In the genomic region with DNA sequence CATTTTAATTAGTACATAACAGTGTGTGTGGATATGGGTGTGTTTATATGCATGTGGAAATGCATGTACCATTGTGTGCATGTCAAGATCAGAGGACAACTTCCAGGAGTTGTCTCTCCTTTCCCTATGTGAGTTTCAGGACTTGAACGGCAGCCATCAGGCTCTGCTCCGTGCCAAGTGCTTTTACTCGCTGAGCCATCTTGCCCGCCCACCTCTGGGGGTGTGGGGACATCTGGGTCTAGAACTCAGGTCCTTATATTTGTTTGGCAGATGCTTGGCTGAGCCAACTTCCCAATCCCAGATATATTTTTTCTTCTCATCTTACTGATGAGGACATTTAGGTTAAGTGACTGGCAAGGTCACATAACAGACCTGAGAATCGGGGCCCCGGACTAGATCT, we compare ENCODE assay signal across 23 mouse cellular contexts. TPM values are rescaled to one million over a fixed set of nuclear protein-coding genes. Genes with fewer than 3 reads are reported as not detected.
A peak's percentile ranks its signal among the peaks of the same experiment; 100 is the strongest.
DNase-seq lines count a peak whose midpoint lies in the region; ATAC-seq lines count a peak whose summit lies in the region.
"Had no signal": no experiment of that assay in that cellular context is flagged by ENCODE, and none has a peak within 500 bp of the region (broad histone marks: within the 10 kb centered on the region; RNA-seq: fewer than 3 reads in every experiment).

No protein-coding gene starts in this region.

- peak; percentile 58 to 60 for DNase-seq in frontal cortex, postnatal 36 days (ENCODE audit: low spot score in 2 of 2)
- DNase-seq in frontal cortex, postnatal 14 days (ENCODE audit: low spot score in 2 of 2), result no peak
- DNase-seq in brain, adult 2 months (ENCODE audit: low read depth, low spot score), result peak; percentile 55
- DNase-seq in layer of hippocampus, postnatal 10 days (ENCODE audit: low spot score in 2 of 2), result peak; percentile 47 to 49
- peak; percentile 50 for DNase-seq in right cerebral cortex, postnatal 14 days
- DNase-seq in urinary bladder, adult 2 months (ENCODE audit: low spot score), result no peak
- no peak for DNase-seq in urinary bladder, adult 18-20 months (ENCODE audit: low spot score in 2 of 2)
- DNase-seq: adrenal gland, adult 8-10 months; kidney, adult 18-20 months; lung, postnatal 14 days; thymus, postnatal 4 days had no signal

- no peaks in the 10 kb centered on the region for H3K4me1 ChIP-seq in forebrain, embryonic 12.5 days
- H3K4me1 ChIP-seq: heart, embryonic 15.5 days; hindbrain, embryonic 13.5 days; midbrain, embryonic 10.5 days had no signal

- 90% methylated on average over 6 of the region's 6 CpGs for WGBS in forebrain, embryonic 12.5 days

- no peaks in the 10 kb centered on the region for H3K9me3 ChIP-seq in forebrain, embryonic 12.5 days
- H3K9me3 ChIP-seq: heart, embryonic 15.5 days; hindbrain, embryonic 13.5 days; midbrain, embryonic 10.5 days had no signal

- H3K27me3 ChIP-seq in forebrain, embryonic 12.5 days, result no peaks in the 10 kb centered on the region
- H3K27me3 ChIP-seq: heart, embryonic 15.5 days; hindbrain, embryonic 13.5 days had no signal

- no peak overlapping the region for H3K4me3 ChIP-seq in forebrain, embryonic 12.5 days (replicated peaks)
- H3K4me3 ChIP-seq: heart, embryonic 15.5 days; hindbrain, embryonic 13.5 days; left cerebral cortex, adult 2 months; midbrain, embryonic 10.5 days had no signal

- ATAC-seq in forebrain, embryonic 12.5 days (ENCODE audit: low FRiP score), result no peak

- no peak overlapping the region for H3K9ac ChIP-seq in forebrain, embryonic 12.5 days
- H3K9ac ChIP-seq: heart, embryonic 15.5 days; hindbrain, embryonic 13.5 days had no signal

- H3K27ac ChIP-seq in forebrain, embryonic 12.5 days, result no peak overlapping the region
- H3K27ac ChIP-seq: heart, embryonic 15.5 days; hindbrain, embryonic 13.5 days; left cerebral cortex, adult 2 months; midbrain, embryonic 10.5 days had no signal

- no peak overlapping the region for H3K4me2 ChIP-seq in forebrain, embryonic 12.5 days
- H3K4me2 ChIP-seq: heart, embryonic 15.5 days; hindbrain, embryonic 13.5 days had no signal

- no peaks in the 10 kb centered on the region for H3K36me3 ChIP-seq in forebrain, embryonic 12.5 days (replicated peaks)
- H3K36me3 ChIP-seq: heart, embryonic 15.5 days; hindbrain, embryonic 13.5 days; midbrain, embryonic 10.5 days had no signal

RNA-seq across cellular contexts. Expression of gene Kcnk16, which starts 0.6 kb away (rescaled TPM):
- not detected for total RNA-seq in layer of hippocampus, postnatal 10 days (2021)
- not detected in 2 replicates for polyA plus RNA-seq in forebrain, embryonic 12.5 days (2016; fragmentation: Nextera tagmentation; extraction: Ambion mirVana)
- polyA plus RNA-seq in urinary bladder, adult 2 months (2012; rRNA removed), result 0.14 TPM in 1 of 2 replicates, not detected in the other
- total RNA-seq: adrenal gland, adult 8-10 months; ES-E14; gastrocnemius, postnatal 4 days; left cerebral cortex, adult 2 months; liver, adult 2 months; neutrophil, adult 5-6 weeks had no signal
- polyA plus RNA-seq: C2C12; cortical plate, adult 2 months; forebrain, embryonic 11.5 days; hindbrain, embryonic 13.5 days; liver, adult 2 months; midbrain, embryonic 10.5 days had no signal

RNA-seq across cellular contexts. Expression of gene Nudt13, which starts 26.1 kb away (rescaled TPM):
- 10 to 100 TPM; 19.5 to 20.6 TPM for total RNA-seq in layer of hippocampus, postnatal 10 days (2021)
- polyA plus RNA-seq in forebrain, embryonic 12.5 days (2016; fragmentation: Nextera tagmentation; extraction: Ambion mirVana), result 13.2 and 16.0 TPM in 2 replicates
- polyA plus RNA-seq in urinary bladder, adult 2 months (2012; rRNA removed), result 39.0 and 48.2 TPM in 2 replicates

Comparison
In these comparisons a context has a peak if more than half of its experiments do, and no peak if none do; other contexts are left out.
1. DNase-seq: peak in frontal cortex, postnatal 36 days (2 of 2), brain, adult 2 months (single experiment), layer of hippocampus, postnatal 10 days (2 of 2) and right cerebral cortex, postnatal 14 days (single experiment); none in frontal cortex, postnatal 14 days (0 of 2), urinary bladder, adult 2 months (single experiment) and urinary bladder, adult 18-20 months (0 of 2).